Mouse (Mus musculus): ENCODE results near the gene Cbr4. TPM values are rescaled to one million over a fixed set of nuclear protein-coding genes. Genes with fewer than 3 reads are reported as not detected.
A peak's percentile ranks its signal among the peaks of the same experiment; 100 is the strongest.

Gene Cbr4
- polyA plus RNA-seq, 1 experiment, result 6.5 TPM

- TF ChIP-seq POLR2A (IDR thresholded peaks at IDR 0.05; ENCODE audit: borderline replicate concordance, control insufficient read depth, low read depth, low read length) (no peak), CTCF (IDR thresholded peaks at IDR 0.05; ENCODE audit: control insufficient read depth, insufficient read depth, low read length) (no peak)
- H3K27ac ChIP-seq (ENCODE audit: control insufficient read depth, insufficient read depth, low read depth, low read length, poor library complexity), result no peak overlapping the region
- no peak overlapping the region for H3K4me3 ChIP-seq (replicated peaks; ENCODE audit: control insufficient read depth, low read depth, low read length)
- no peaks in the 10 kb centered on the region; the same call in 1 of the 2 replicates for H3K4me1 ChIP-seq (ENCODE audit: control insufficient read depth, insufficient read depth, low read length)
Measured at GRCm38 (mm10) chr8:61502277-61502676, 14.7 kb downstream of the Cbr4 start.

- Histone ChIP-seq H3K4me1 (ENCODE audit: control insufficient read depth, insufficient read depth, low read length) (peaks cover 2% of the 10 kb centered on the region; the same call in 1 of the 2 replicates), H3K27ac (ENCODE audit: control insufficient read depth, insufficient read depth, low read depth, low read length, poor library complexity) (no peak overlapping the region), H3K4me3 (replicated peaks; ENCODE audit: control insufficient read depth, low read depth, low read length) (no peak overlapping the region)
- TF ChIP-seq CTCF (IDR thresholded peaks at IDR 0.05; ENCODE audit: control insufficient read depth, insufficient read depth, low read length), result no peak
- no peak for TF ChIP-seq POLR2A (IDR thresholded peaks at IDR 0.05; ENCODE audit: borderline replicate concordance, control insufficient read depth, low read depth, low read length)
- 89% methylated on average over 24 of the region's 24 CpGs for WGBS
Measured at GRCm38 (mm10) chr8:61515110-61515930, 27.8 kb downstream of the Cbr4 start.

GRCm38 (mm10) chr8:61515931-61516744, 28.6 kb downstream of the Cbr4 start:
- WGBS, result 59% methylated on average over 25 of the region's 25 CpGs
- Histone ChIP-seq H3K4me1 (ENCODE audit: control insufficient read depth, insufficient read depth, low read length) (peaks cover 2% of the 10 kb centered on the region; the same call in 1 of the 2 replicates), H3K27ac (ENCODE audit: control insufficient read depth, insufficient read depth, low read depth, low read length, poor library complexity) (no peak overlapping the region), H3K4me3 (replicated peaks; ENCODE audit: control insufficient read depth, low read depth, low read length) (no peak overlapping the region)
- TF ChIP-seq CTCF (IDR thresholded peaks at IDR 0.05; ENCODE audit: control insufficient read depth, insufficient read depth, low read length), result peak; percentile 88
- no peak for TF ChIP-seq POLR2A (IDR thresholded peaks at IDR 0.05; ENCODE audit: borderline replicate concordance, control insufficient read depth, low read depth, low read length)

- peaks cover 2% of the 10 kb centered on the region; the same call in 1 of the 2 replicates for H3K4me1 ChIP-seq (ENCODE audit: control insufficient read depth, insufficient read depth, low read length)
- 78% methylated on average over 8 of the region's 8 CpGs for WGBS
- no peak overlapping the region for H3K27ac ChIP-seq (ENCODE audit: control insufficient read depth, insufficient read depth, low read depth, low read length, poor library complexity)
- TF ChIP-seq POLR2A (IDR thresholded peaks at IDR 0.05; ENCODE audit: borderline replicate concordance, control insufficient read depth, low read depth, low read length), result no peak
- TF ChIP-seq CTCF (IDR thresholded peaks at IDR 0.05; ENCODE audit: control insufficient read depth, insufficient read depth, low read length), result no peak
- no peak overlapping the region for H3K4me3 ChIP-seq (replicated peaks; ENCODE audit: control insufficient read depth, low read depth, low read length)
Measured at GRCm38 (mm10) chr8:61516745-61517501, 29.4 kb downstream of the Cbr4 start.

- no peak overlapping the region for H3K4me3 ChIP-seq (replicated peaks; ENCODE audit: control insufficient read depth, low read depth, low read length)
- TF ChIP-seq CTCF (IDR thresholded peaks at IDR 0.05; ENCODE audit: control insufficient read depth, insufficient read depth, low read length) (no peak), POLR2A (IDR thresholded peaks at IDR 0.05; ENCODE audit: borderline replicate concordance, control insufficient read depth, low read depth, low read length) (no peak)
- 27% methylated on average over 14 of the region's 14 CpGs for WGBS
- H3K4me1 ChIP-seq (ENCODE audit: control insufficient read depth, insufficient read depth, low read length), result peaks cover 2% of the 10 kb centered on the region; the same call in 1 of the 2 replicates
- no peak overlapping the region for H3K27ac ChIP-seq (ENCODE audit: control insufficient read depth, insufficient read depth, low read depth, low read length, poor library complexity)
Measured at GRCm38 (mm10) chr8:61517502-61518185, 30.1 kb downstream of the Cbr4 start.

GRCm38 (mm10) chr8:61522132-61522531, 34.6 kb downstream of the Cbr4 start:
- Histone ChIP-seq H3K4me3 (replicated peaks; ENCODE audit: control insufficient read depth, low read depth, low read length) (no peak overlapping the region), H3K4me1 (ENCODE audit: control insufficient read depth, insufficient read depth, low read length) (peaks cover 2% of the 10 kb centered on the region; the same call in 1 of the 2 replicates), H3K27ac (ENCODE audit: control insufficient read depth, insufficient read depth, low read depth, low read length, poor library complexity) (no peak overlapping the region)
- no peak for TF ChIP-seq CTCF (IDR thresholded peaks at IDR 0.05; ENCODE audit: control insufficient read depth, insufficient read depth, low read length)
- TF ChIP-seq POLR2A (IDR thresholded peaks at IDR 0.05; ENCODE audit: borderline replicate concordance, control insufficient read depth, low read depth, low read length), result no peak
- WGBS, result 6% methylated on average over 1 of the region's 1 CpGs

GRCm38 (mm10) chr8:61527037-61527436, 39.5 kb downstream of the Cbr4 start:
- H3K27ac ChIP-seq (ENCODE audit: control insufficient read depth, insufficient read depth, low read depth, low read length, poor library complexity), result no peak overlapping the region
- H3K4me3 ChIP-seq (replicated peaks; ENCODE audit: control insufficient read depth, low read depth, low read length), result no peak overlapping the region
- TF ChIP-seq POLR2A (IDR thresholded peaks at IDR 0.05; ENCODE audit: borderline replicate concordance, control insufficient read depth, low read depth, low read length) (no peak), CTCF (IDR thresholded peaks at IDR 0.05; ENCODE audit: control insufficient read depth, insufficient read depth, low read length) (no peak)
- WGBS, result 84% methylated on average over 14 of the region's 14 CpGs
- H3K4me1 ChIP-seq (ENCODE audit: control insufficient read depth, insufficient read depth, low read length), result no peaks in the 10 kb centered on the region
